Mouse (Mus musculus): Measurements from ENCODE around the gene Hist1h3c. TPM values are rescaled to one million over a fixed set of nuclear protein-coding genes. Genes with fewer than 3 reads are reported as not detected.

The Hist1h3c gene
- polyA plus RNA-seq, 1 experiment from 2014 or later, result 1.1 TPM

- Histone ChIP-seq H3K4me1 (replicated peaks; ENCODE audit: control insufficient read depth, insufficient read depth, low read length) (no peaks in the 10 kb centered on the region; the same call in 1 of the 2 replicates), H3K9me3 (ENCODE audit: control insufficient read depth, low read length) (no peaks in the 10 kb centered on the region), H3K4me3 (replicated peaks; ENCODE audit: low read length) (no peak overlapping the region), H3K9ac (no peak overlapping the region), H3K27me3 (ENCODE audit: control insufficient read depth, insufficient read depth, low read length) (no peaks in the 10 kb centered on the region), H3K36me3 (replicated peaks; ENCODE audit: control insufficient read depth, insufficient read depth) (no peaks in the 10 kb centered on the region), H3K27ac (no peak overlapping the region), H3K4me2 (replicated peaks) (no peak overlapping the region)
- DNase-seq (ENCODE audit: low spot score), result peak; percentile 76
- 33% methylated on average over 8 of the region's 8 CpGs for WGBS
- peak; percentile 42; the same call in 1 of the 2 replicates for ATAC-seq (ENCODE audit: low FRiP score)
Observed at GRCm38 (mm10) chr13:23700786-23701520, 44.4 kb downstream of the Hist1h3c start.

- no peak for ATAC-seq (ENCODE audit: low FRiP score)
- no peaks in the 10 kb centered on the region for H3K9me3 ChIP-seq (ENCODE audit: control insufficient read depth, low read length)
Observed at GRCm38 (mm10) chr13:23699767-23700166, 45.6 kb downstream of the Hist1h3c start.

GRCm38 (mm10) chr13:23698996-23699395 lies 46.4 kb downstream of the Hist1h3c start:
- Histone ChIP-seq H3K4me1 (replicated peaks; ENCODE audit: control insufficient read depth, insufficient read depth, low read length) (no peaks in the 10 kb centered on the region; the same call in 1 of the 2 replicates), H3K9me3 (ENCODE audit: control insufficient read depth, low read length) (no peaks in the 10 kb centered on the region), H3K36me3 (replicated peaks; ENCODE audit: control insufficient read depth, insufficient read depth) (no peaks in the 10 kb centered on the region), H3K4me3 (replicated peaks; ENCODE audit: low read length) (no peak overlapping the region), H3K27me3 (ENCODE audit: control insufficient read depth, insufficient read depth, low read length) (no peaks in the 10 kb centered on the region), H3K4me2 (replicated peaks) (peak overlapping the region; percentile 72), H3K27ac (peak overlapping the region; percentile 90), H3K9ac (no peak overlapping the region; the same call in none of the 2 replicates)
- 73% methylated on average over 6 of the region's 6 CpGs for WGBS
- ATAC-seq (ENCODE audit: low FRiP score) (no peak), DNase-seq (ENCODE audit: low spot score) (no peak)

More at GRCm38 (mm10) chr13:23699767-23700166, 45.6 kb downstream of the Hist1h3c start:
- Histone ChIP-seq H3K4me2 (replicated peaks) (no peak overlapping the region), H3K4me1 (replicated peaks; ENCODE audit: control insufficient read depth, insufficient read depth, low read length) (no peaks in the 10 kb centered on the region; the same call in 1 of the 2 replicates), H3K36me3 (replicated peaks; ENCODE audit: control insufficient read depth, insufficient read depth) (no peaks in the 10 kb centered on the region), H3K27me3 (ENCODE audit: control insufficient read depth, insufficient read depth, low read length) (no peaks in the 10 kb centered on the region), H3K9ac (no peak overlapping the region), H3K27ac (no peak overlapping the region), H3K4me3 (replicated peaks; ENCODE audit: low read length) (no peak overlapping the region)
- WGBS, result 63% methylated on average over 3 of the region's 3 CpGs
- no peak for DNase-seq (ENCODE audit: low spot score)

GRCm38 (mm10) chr13:23698300-23698693 lies 47.1 kb downstream of the Hist1h3c start, which contains the start of gene Hist1h4c:
Hist1h4c (minus strand) TSS chr13:23698454.
- H3K4me1 ChIP-seq (replicated peaks; ENCODE audit: control insufficient read depth, insufficient read depth, low read length), result no peaks in the 10 kb centered on the region; the same call in 1 of the 2 replicates
- peak within 1 kb of the TSS; percentile 90 for H3K27ac ChIP-seq
- H3K27me3 ChIP-seq (ENCODE audit: control insufficient read depth, insufficient read depth, low read length), result no peaks in the 10 kb centered on the region
- peak within 1 kb of the TSS; percentile 72 for H3K4me2 ChIP-seq (replicated peaks)
- 0% methylated on average over 22 of the region's 22 CpGs for WGBS
- H3K9me3 ChIP-seq (ENCODE audit: control insufficient read depth, low read length), result no peaks in the 10 kb centered on the region
- H3K9ac ChIP-seq, result peak within 1 kb of the TSS; percentile 62
- DNase-seq (ENCODE audit: low spot score), result peak; percentile 100
- H3K36me3 ChIP-seq (replicated peaks; ENCODE audit: control insufficient read depth, insufficient read depth), result no peaks in the 10 kb centered on the region
- peak within 1 kb of the TSS; percentile 44 for H3K4me3 ChIP-seq (replicated peaks; ENCODE audit: low read length)
- ATAC-seq (ENCODE audit: low FRiP score), result peak; percentile 97

GRCm38 (mm10) chr13:23697491-23698299 lies 47.7 kb downstream of the Hist1h3c start:
- H3K9ac ChIP-seq, result peak overlapping the region; percentile 62
- no peaks in the 10 kb centered on the region for H3K36me3 ChIP-seq (replicated peaks; ENCODE audit: control insufficient read depth, insufficient read depth)
- H3K4me2 ChIP-seq (replicated peaks), result peak overlapping the region; percentile 72
- peak overlapping the region; percentile 90 for H3K27ac ChIP-seq
- peak; percentile 46 for ATAC-seq (ENCODE audit: low FRiP score)
- DNase-seq (ENCODE audit: low spot score), result peak; percentile 66
- H3K4me3 ChIP-seq (replicated peaks; ENCODE audit: low read length), result peak overlapping the region; percentile 44
- H3K9me3 ChIP-seq (ENCODE audit: control insufficient read depth, low read length), result no peaks in the 10 kb centered on the region
- under 1% methylated on average over 23 of the region's 32 CpGs for WGBS
- no peaks in the 10 kb centered on the region; the same call in 1 of the 2 replicates for H3K4me1 ChIP-seq (replicated peaks; ENCODE audit: control insufficient read depth, insufficient read depth, low read length)
- no peaks in the 10 kb centered on the region for H3K27me3 ChIP-seq (ENCODE audit: control insufficient read depth, insufficient read depth, low read length)

- Histone ChIP-seq H3K4me3 (replicated peaks; ENCODE audit: low read length) (no peak overlapping the region), H3K27me3 (ENCODE audit: control insufficient read depth, insufficient read depth, low read length) (no peaks in the 10 kb centered on the region), H3K36me3 (replicated peaks; ENCODE audit: control insufficient read depth, insufficient read depth) (no peaks in the 10 kb centered on the region), H3K27ac (no peak overlapping the region), H3K4me2 (replicated peaks) (no peak overlapping the region), H3K4me1 (replicated peaks; ENCODE audit: control insufficient read depth, insufficient read depth, low read length) (no peaks in the 10 kb centered on the region; the same call in 1 of the 2 replicates), H3K9me3 (ENCODE audit: control insufficient read depth, low read length) (no peaks in the 10 kb centered on the region), H3K9ac (no peak overlapping the region)
- ATAC-seq (ENCODE audit: low FRiP score), result no peak
- DNase-seq (ENCODE audit: low spot score), result no peak
- 61% methylated on average over 15 of the region's 15 CpGs for WGBS
Observed at GRCm38 (mm10) chr13:23696061-23696474, 49.3 kb downstream of the Hist1h3c start.

- H3K4me1 ChIP-seq (replicated peaks; ENCODE audit: control insufficient read depth, insufficient read depth, low read length), result no peaks in the 10 kb centered on the region; the same call in 1 of the 2 replicates
- WGBS, result 55% methylated on average over 13 of the region's 13 CpGs
- no peak within 1 kb of the TSS for H3K4me3 ChIP-seq (replicated peaks; ENCODE audit: low read length)
- H3K9ac ChIP-seq, result no peak within 1 kb of the TSS
- no peak within 1 kb of the TSS for H3K27ac ChIP-seq
- DNase-seq (ENCODE audit: low spot score) (no peak), ATAC-seq (ENCODE audit: low FRiP score) (no peak)
- no peaks in the 10 kb centered on the region for H3K36me3 ChIP-seq (replicated peaks; ENCODE audit: control insufficient read depth, insufficient read depth)
- H3K9me3 ChIP-seq (ENCODE audit: control insufficient read depth, low read length), result no peaks in the 10 kb centered on the region
- H3K4me2 ChIP-seq (replicated peaks), result no peak within 1 kb of the TSS
- H3K27me3 ChIP-seq (ENCODE audit: control insufficient read depth, insufficient read depth, low read length), result no peaks in the 10 kb centered on the region
Observed at GRCm38 (mm10) chr13:23695514-23695913, 49.9 kb downstream of the Hist1h3c start, which contains the start of gene Hist1h1t. Hist1h1t (plus strand) TSS chr13:23695814.
